Mouse (Mus musculus) intestine, embryonic 16.5 days (tissue): ENCODE measurements around the gene Nadsyn1. TPM values are rescaled to one million over a fixed set of nuclear protein-coding genes. Genes with fewer than 3 reads are reported as not detected.
A peak's percentile ranks its signal among the peaks of the same experiment; 100 is the strongest.

Experiments
- ATAC-seq: fragments of 200-750 bp; cut with Nextera tagmentation; 2 replicates; pipeline ENCODE4 v1.8.0; 2017; ENCODE audit warnings: moderate TSS enrichment, moderate library complexity
- H3K27ac ChIP-seq: fragments of 300-500 bp; sonication (generic); 2 replicates; pipeline ENCODE4 v1.5.1; 2014; ENCODE audit warnings: mild to moderate bottlenecking, low read length
- H3K27me3 ChIP-seq: fragments of 300-500 bp; sonication (generic); replicated peaks from 2 replicates; pipeline ENCODE4 v1.6.1; 2014; ENCODE audit warnings: low read length, control low read depth, mixed read lengths; ENCODE audit not compliant: control insufficient read depth, insufficient read depth
- H3K36me3 ChIP-seq: fragments of 300-500 bp; sonication (generic); 2 replicates; pipeline ENCODE4 v1.6.1; 2014; ENCODE audit warnings: low read length, control low read depth; ENCODE audit not compliant: control insufficient read depth, insufficient read depth
- H3K4me1 ChIP-seq: fragments of 300-500 bp; sonication (generic); 2 replicates; pipeline ENCODE4 v1.6.1; 2014; ENCODE audit warnings: low read length, control low read depth, mixed read lengths; ENCODE audit not compliant: control insufficient read depth, insufficient read depth
- H3K4me2 ChIP-seq: fragments of 300-500 bp; sonication (generic); 2 replicates; pipeline ENCODE4 v1.6.1; 2014; ENCODE audit warnings: low read depth, low read length, control low read depth
- H3K4me3 ChIP-seq: fragments of 300-500 bp; sonication (generic); 2 replicates; pipeline ENCODE4 v1.5.1; 2014; ENCODE audit warnings: mild to moderate bottlenecking, low read length
- H3K9ac ChIP-seq: fragments of 300-500 bp; sonication (generic); 2 replicates; pipeline ENCODE4 v1.6.1; 2014; ENCODE audit warnings: low read depth, low read length
- H3K9me3 ChIP-seq: fragments of 300-500 bp; sonication (generic); 2 replicates; pipeline ENCODE4 v1.6.1; 2016; ENCODE audit warnings: low read length, control low read depth; ENCODE audit not compliant: control insufficient read depth
- WGBS: fragments of 180-500 bp; shearing (Covaris S2); extraction: QIAGEN DNeasy Blood & Tissue Kit; methylation state at CpG from one replicate; pipeline ENCODE4 v1.1.7; 2014; 5-methylcytosine and 5-hydroxymethylcytosine counted together
- polyA plus RNA-seq: library from polyadenylated mRNA; unstranded; fragments of >200 nt; fragmentation: Nextera tagmentation; extraction: Ambion mirVana; gene quantifications from 2 replicates; pipeline ENCODE4 v1.2.1, GENCODE M21; 2015

Nadsyn1 gene
- polyA plus RNA-seq = 25.4 and 29.4 TPM in 2 replicates

GRCm38 (mm10) chr7:143822375-143823265 is at the start of gene Nadsyn1, which contains the start of gene Dhcr7:
TSS of gene Nadsyn1 (minus strand) at chr7:143822849.
TSS of gene Dhcr7 (plus strand) at chr7:143823145.
- peaks cover 13% of the 10 kb centered on the region for H3K4me1 ChIP-seq
- H3K27me3 ChIP-seq = no peaks in the 10 kb centered on the region
- peaks cover 4% of the 10 kb centered on the region; the same call in 1 of the 2 replicates for H3K36me3 ChIP-seq
- H3K4me2 ChIP-seq = peak within 1 kb of the TSS; percentile 74
- WGBS = under 1% methylated on average over 40 of the region's 40 CpGs
- H3K9ac ChIP-seq = peak within 1 kb of the TSS; percentile 81
- peak; percentile 97 for ATAC-seq
- no peaks in the 10 kb centered on the region for H3K9me3 ChIP-seq
- H3K4me3 ChIP-seq = peak within 1 kb of the TSS; percentile 71
- peak within 1 kb of the TSS; percentile 79 for H3K27ac ChIP-seq

DNA sequence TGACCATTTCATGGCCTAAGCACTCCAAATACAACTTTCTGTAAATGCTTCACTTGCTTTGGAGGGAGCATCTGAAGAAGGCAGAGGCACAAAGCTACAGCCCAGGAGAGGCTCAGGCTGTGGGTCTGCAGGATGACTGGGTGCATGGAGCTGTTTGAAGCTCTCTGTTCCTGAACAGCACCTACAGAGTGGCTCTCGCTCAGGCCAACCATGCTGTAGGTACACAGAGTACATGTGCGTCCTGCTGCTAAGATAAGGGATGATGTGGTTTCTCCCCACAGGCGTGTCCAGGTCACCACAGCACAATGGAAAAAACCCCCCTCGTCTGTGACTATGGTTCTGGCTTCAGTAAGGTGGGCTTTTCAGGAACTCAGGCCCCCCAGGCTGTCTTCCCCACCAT is 46.2 kb upstream of the Nadsyn1 start:
- no peaks in the 10 kb centered on the region for H3K36me3 ChIP-seq
- H3K4me1 ChIP-seq = no peaks in the 10 kb centered on the region
- 84% methylated on average over 4 of the region's 4 CpGs for WGBS
- no peak overlapping the region for H3K4me2 ChIP-seq
- no peak overlapping the region for H3K27ac ChIP-seq
- no peaks in the 10 kb centered on the region for H3K27me3 ChIP-seq
- no peak for ATAC-seq
- H3K9ac ChIP-seq = no peak overlapping the region
- H3K4me3 ChIP-seq = no peak overlapping the region
- peaks cover 2% of the 10 kb centered on the region; the same call in 1 of the 2 replicates for H3K9me3 ChIP-seq

GRCm38 (mm10) chr7:143866538-143866937 is 43.9 kb upstream of the Nadsyn1 start, which contains the start of gene Gm498:
TSS of gene Gm498 (plus strand) at chr7:143866838.
- H3K27me3 ChIP-seq = no peaks in the 10 kb centered on the region
- no peak within 1 kb of the TSS for H3K27ac ChIP-seq
- no peaks in the 10 kb centered on the region for H3K4me1 ChIP-seq
- H3K36me3 ChIP-seq = no peaks in the 10 kb centered on the region
- ATAC-seq = no peak
- H3K4me3 ChIP-seq = no peak within 1 kb of the TSS
- no peak within 1 kb of the TSS for H3K4me2 ChIP-seq
- H3K9ac ChIP-seq = no peak within 1 kb of the TSS
- 87% methylated on average over 2 of the region's 2 CpGs for WGBS
- no peaks in the 10 kb centered on the region for H3K9me3 ChIP-seq

DNA sequence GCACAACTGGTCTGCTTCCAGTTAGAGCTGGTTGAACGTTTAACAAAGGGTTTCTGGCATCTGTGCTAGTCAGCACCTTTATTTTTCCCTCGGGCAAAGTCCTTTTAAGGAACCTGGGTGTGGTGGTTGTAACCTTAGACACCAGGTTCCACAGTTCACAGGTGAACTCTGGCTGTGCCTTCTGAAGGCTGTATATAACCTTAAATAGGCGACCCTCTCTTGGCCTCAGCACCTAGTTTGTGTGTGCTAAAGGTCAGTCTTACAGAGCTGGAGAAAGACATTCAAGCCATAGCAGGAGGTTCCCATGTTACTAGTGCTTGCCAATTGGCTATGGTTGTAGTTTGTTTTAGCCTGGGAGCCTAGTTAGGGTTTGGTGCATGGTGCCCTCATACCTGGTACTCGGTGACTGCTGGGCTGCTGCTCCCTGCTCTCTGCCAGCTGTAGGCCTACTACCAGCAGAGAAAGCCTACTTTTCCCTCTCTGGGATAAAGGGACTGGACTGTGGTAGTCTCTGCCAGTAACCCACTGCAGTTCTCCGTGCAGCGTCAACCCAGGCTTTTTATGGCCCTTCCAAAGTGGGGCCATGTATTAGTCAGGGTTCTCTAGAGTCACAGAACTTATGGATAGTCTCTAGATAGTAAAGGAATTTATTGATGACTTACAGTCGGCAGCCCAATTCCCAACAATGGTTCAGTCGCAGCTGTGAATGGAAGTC is 26.3 kb upstream of the Nadsyn1 start:
- H3K27ac ChIP-seq = peak overlapping the region; percentile 92
- WGBS = 70% methylated on average over 7 of the region's 8 CpGs
- no peaks in the 10 kb centered on the region for H3K27me3 ChIP-seq
- H3K4me3 ChIP-seq = no peak overlapping the region
- H3K4me2 ChIP-seq = no peak overlapping the region
- peak; percentile 98 for ATAC-seq
- H3K9me3 ChIP-seq = no peaks in the 10 kb centered on the region
- peaks cover 8% of the 10 kb centered on the region for H3K4me1 ChIP-seq
- H3K36me3 ChIP-seq = peaks cover 16% of the 10 kb centered on the region
- no peak overlapping the region for H3K9ac ChIP-seq

DNA sequence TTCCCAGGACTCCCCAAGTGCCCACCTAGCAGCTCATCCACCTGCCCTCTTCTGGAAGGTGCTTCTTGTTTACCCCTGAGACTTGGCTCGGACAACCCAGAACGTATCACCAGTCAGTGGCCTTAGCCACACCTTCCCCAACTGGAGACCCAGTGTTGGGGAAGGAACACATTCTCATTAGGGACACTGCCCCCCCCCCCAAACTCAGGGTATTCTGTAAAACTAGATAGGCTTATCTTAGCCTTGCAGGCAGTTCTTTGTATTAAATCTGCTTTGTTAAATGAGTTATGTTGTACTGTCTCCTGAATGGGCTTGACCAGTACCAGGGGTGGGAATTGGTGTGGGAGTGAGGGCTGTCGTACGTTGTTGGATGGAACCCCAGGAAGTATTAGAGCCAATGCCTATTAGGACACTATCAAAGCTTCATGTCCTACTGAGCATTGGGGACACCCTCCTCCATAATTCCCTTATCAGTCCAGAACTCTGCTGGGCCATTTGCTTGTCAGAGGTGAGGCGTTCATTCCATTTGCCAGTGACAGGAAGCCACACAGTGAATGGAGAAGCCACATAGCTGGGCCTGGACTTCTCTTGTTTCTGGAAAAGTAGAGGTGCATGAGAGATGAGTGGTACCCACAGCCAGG is 25.6 kb upstream of the Nadsyn1 start:
- ATAC-seq = peak; percentile 61
- Histone ChIP-seq H3K9ac (no peak overlapping the region), H3K4me3 (no peak overlapping the region), H3K9me3 (no peaks in the 10 kb centered on the region), H3K27me3 (no peaks in the 10 kb centered on the region), H3K36me3 (peaks cover 22% of the 10 kb centered on the region), H3K4me1 (peaks cover 8% of the 10 kb centered on the region), H3K27ac (peak overlapping the region; percentile 92), H3K4me2 (no peak overlapping the region)
- 81% methylated on average over 5 of the region's 5 CpGs for WGBS

- Histone ChIP-seq H3K9me3 (no peaks in the 10 kb centered on the region), H3K9ac (no peak overlapping the region), H3K27me3 (no peaks in the 10 kb centered on the region), H3K4me2 (no peak overlapping the region), H3K4me3 (no peak overlapping the region), H3K27ac (no peak overlapping the region), H3K4me1 (no peaks in the 10 kb centered on the region), H3K36me3 (peaks cover 32% of the 10 kb centered on the region)
- ATAC-seq = no peak
- 97% methylated on average over 8 of the region's 8 CpGs for WGBS
Measured at GRCm38 (mm10) chr7:143841301-143841700, 18.7 kb upstream of the Nadsyn1 start.

DNA sequence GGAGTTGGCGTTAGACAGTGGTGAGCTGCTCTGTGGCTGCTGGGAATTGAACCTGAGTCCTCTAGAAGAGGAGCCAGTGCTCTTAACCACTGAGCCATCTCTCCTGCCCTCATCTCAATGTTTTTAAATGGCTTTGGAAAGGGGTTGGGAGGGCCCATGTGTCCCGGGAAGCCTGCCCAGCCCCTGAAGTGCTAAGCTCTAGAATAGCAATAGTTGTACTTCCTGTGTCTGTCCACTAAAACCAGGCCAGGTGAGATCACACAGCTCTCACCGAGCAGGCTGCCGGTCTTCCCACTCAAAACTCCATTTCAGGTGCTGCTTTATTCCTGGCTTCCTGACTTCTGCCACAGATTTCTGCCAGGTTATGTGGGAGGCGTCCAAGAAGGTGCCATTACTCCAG is 17.5 kb upstream of the Nadsyn1 start:
- Histone ChIP-seq H3K4me2 (no peak overlapping the region), H3K27me3 (no peaks in the 10 kb centered on the region), H3K9me3 (no peaks in the 10 kb centered on the region), H3K36me3 (peaks cover 26% of the 10 kb centered on the region), H3K4me3 (no peak overlapping the region), H3K9ac (no peak overlapping the region), H3K4me1 (peaks cover 9% of the 10 kb centered on the region), H3K27ac (no peak overlapping the region)
- ATAC-seq = no peak
- 86% methylated on average over 5 of the region's 5 CpGs for WGBS

DNA sequence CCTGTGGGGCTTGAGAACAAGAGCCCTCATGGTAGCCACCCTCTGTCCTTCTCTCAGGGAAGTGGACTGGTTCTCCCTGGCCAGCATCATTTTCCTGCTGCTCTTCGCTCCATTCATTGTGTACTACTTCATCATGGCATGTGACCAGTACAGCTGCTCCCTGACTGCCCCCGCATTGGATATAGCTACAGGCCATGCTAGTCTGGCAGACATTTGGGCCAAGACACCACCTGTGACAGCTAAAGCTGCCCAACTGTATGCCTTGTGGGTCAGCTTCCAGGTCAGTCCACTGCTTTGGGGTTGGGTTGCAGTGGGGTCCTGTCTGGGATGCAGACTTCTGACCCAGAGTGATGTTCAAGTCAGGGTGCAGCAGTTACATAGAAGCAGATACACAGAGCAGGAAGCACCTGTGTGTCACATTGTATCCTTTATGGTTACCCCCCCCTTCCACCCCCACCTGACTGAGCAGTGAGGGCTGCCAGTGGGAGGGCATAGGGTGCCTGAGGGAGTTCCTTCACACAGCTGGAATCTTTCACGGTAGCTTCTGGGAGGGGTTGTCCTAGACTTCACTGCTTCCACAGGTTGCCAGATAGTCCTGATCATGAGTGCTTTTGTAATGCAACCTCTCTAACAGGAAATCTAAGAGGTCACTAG is 15.2 kb upstream of the Nadsyn1 start:
- peaks cover 28% of the 10 kb centered on the region for H3K4me1 ChIP-seq
- ATAC-seq = no peak
- no peaks in the 10 kb centered on the region for H3K9me3 ChIP-seq
- 89% methylated on average over 3 of the region's 3 CpGs for WGBS
- H3K9ac ChIP-seq = no peak overlapping the region
- H3K4me2 ChIP-seq = no peak overlapping the region
- H3K36me3 ChIP-seq = peaks cover 17% of the 10 kb centered on the region; the same call in 1 of the 2 replicates
- H3K27me3 ChIP-seq = no peaks in the 10 kb centered on the region
- H3K27ac ChIP-seq = no peak overlapping the region
- H3K4me3 ChIP-seq = no peak overlapping the region
